Mouse (Mus musculus): ENCODE results near the gene Psmb6. TPM values are rescaled to one million over a fixed set of nuclear protein-coding genes. Genes with fewer than 3 reads are reported as not detected.

Gene Psmb6
- polyA plus RNA-seq (2014; fragmentation: Illumina TruSeq; extraction: RNeasy Lipid Tissue Mini Kit (QIAGEN cat#74804); ENCODE audit: low read depth, low replicate concordance): 26.5 TPM

GRCm38 (mm10) chr11:70525184-70525678, at the start of gene Psmb6:
Gene Psmb6 (plus strand): TSS chr11:70525367.

GRCm38 (mm10) chr11:70504970-70505369, 20.2 kb upstream of the Psmb6 start, which contains the start of gene Tm4sf5:
Gene Tm4sf5 (plus strand): TSS chr11:70505244.

GRCm38 (mm10) chr11:70514288-70514687, 10.9 kb upstream of the Psmb6 start, which contains the start of gene Vmo1:
Gene Vmo1 (minus strand): TSS chr11:70514616.

GRCm38 (mm10) chr11:70518923-70519322, 6.2 kb upstream of the Psmb6 start, which contains the start of gene Gltpd2:
Gene Gltpd2 (plus strand): TSS chr11:70519196.

GRCm38 (mm10) chr11:70532839-70533238, 7.7 kb downstream of the Psmb6 start, which contains the start of gene Gm40193:
Gene Gm40193 (minus strand): TSS chr11:70532939.

GRCm38 (mm10) chr11:70539877-70540587, 14.9 kb downstream of the Psmb6 start, which contains the start of gene Pld2:
Gene Pld2 (plus strand): TSS chr11:70540064.

GRCm38 (mm10) chr11:70562287-70562994, 37.3 kb downstream of the Psmb6 start, which contains the start of gene Mink1:
Gene Mink1 (plus strand): TSS chr11:70562881.

Other genes with a start within 250 kb of the Psmb6 start
- gene Alox12e, start 202.7 kb upstream of the Psmb6 start, polyA plus RNA-seq (2014; fragmentation: Illumina TruSeq; extraction: RNeasy Lipid Tissue Mini Kit (QIAGEN cat#74804); ENCODE audit: low read depth, low replicate concordance): not detected
- not detected for gene Alox15, start 173.3 kb upstream of the Psmb6 start, polyA plus RNA-seq (2014; fragmentation: Illumina TruSeq; extraction: RNeasy Lipid Tissue Mini Kit (QIAGEN cat#74804); ENCODE audit: low read depth, low replicate concordance)
- 1.6 TPM for gene Pelp1, start 115.3 kb upstream of the Psmb6 start, polyA plus RNA-seq (2014; fragmentation: Illumina TruSeq; extraction: RNeasy Lipid Tissue Mini Kit (QIAGEN cat#74804); ENCODE audit: low read depth, low replicate concordance)
- 1.6 TPM for gene Arrb2, start 92.7 kb upstream of the Psmb6 start, polyA plus RNA-seq (2014; fragmentation: Illumina TruSeq; extraction: RNeasy Lipid Tissue Mini Kit (QIAGEN cat#74804); ENCODE audit: low read depth, low replicate concordance)
- 4.3 TPM for gene Med11, start 73.4 kb upstream of the Psmb6 start, polyA plus RNA-seq (2014; fragmentation: Illumina TruSeq; extraction: RNeasy Lipid Tissue Mini Kit (QIAGEN cat#74804); ENCODE audit: low read depth, low replicate concordance)
- gene Zmynd15, start 65.9 kb upstream of the Psmb6 start, polyA plus RNA-seq (2014; fragmentation: Illumina TruSeq; extraction: RNeasy Lipid Tissue Mini Kit (QIAGEN cat#74804); ENCODE audit: low read depth, low replicate concordance): 0.82 TPM
- 4.2 TPM for gene Cxcl16, start 65.4 kb upstream of the Psmb6 start, polyA plus RNA-seq (2014; fragmentation: Illumina TruSeq; extraction: RNeasy Lipid Tissue Mini Kit (QIAGEN cat#74804); ENCODE audit: low read depth, low replicate concordance)
- gene Tm4sf5, start 20.1 kb upstream of the Psmb6 start, polyA plus RNA-seq (2014; fragmentation: Illumina TruSeq; extraction: RNeasy Lipid Tissue Mini Kit (QIAGEN cat#74804); ENCODE audit: low read depth, low replicate concordance): not detected
- 0.93 TPM for gene Vmo1, start 10.8 kb upstream of the Psmb6 start, polyA plus RNA-seq (2014; fragmentation: Illumina TruSeq; extraction: RNeasy Lipid Tissue Mini Kit (QIAGEN cat#74804); ENCODE audit: low read depth, low replicate concordance)
- 3.8 TPM for gene Gltpd2, start 6.2 kb upstream of the Psmb6 start, polyA plus RNA-seq (2014; fragmentation: Illumina TruSeq; extraction: RNeasy Lipid Tissue Mini Kit (QIAGEN cat#74804); ENCODE audit: low read depth, low replicate concordance)
- gene Gm40193, start 7.6 kb downstream of the Psmb6 start, polyA plus RNA-seq (2014; fragmentation: Illumina TruSeq; extraction: RNeasy Lipid Tissue Mini Kit (QIAGEN cat#74804); ENCODE audit: low read depth, low replicate concordance): not detected
- gene Pld2, start 14.7 kb downstream of the Psmb6 start, polyA plus RNA-seq (2014; fragmentation: Illumina TruSeq; extraction: RNeasy Lipid Tissue Mini Kit (QIAGEN cat#74804); ENCODE audit: low read depth, low replicate concordance): 1.1 TPM
- gene Mink1, start 37.5 kb downstream of the Psmb6 start, polyA plus RNA-seq (2014; fragmentation: Illumina TruSeq; extraction: RNeasy Lipid Tissue Mini Kit (QIAGEN cat#74804); ENCODE audit: low read depth, low replicate concordance): 3.7 TPM
- not detected for gene 4930544D05Rik, start 90.5 kb downstream of the Psmb6 start, polyA plus RNA-seq (2014; fragmentation: Illumina TruSeq; extraction: RNeasy Lipid Tissue Mini Kit (QIAGEN cat#74804); ENCODE audit: low read depth, low replicate concordance)
- gene Chrne, start 93.8 kb downstream of the Psmb6 start, polyA plus RNA-seq (2014; fragmentation: Illumina TruSeq; extraction: RNeasy Lipid Tissue Mini Kit (QIAGEN cat#74804); ENCODE audit: low read depth, low replicate concordance): not detected
- gene Gp1ba, start 113.8 kb downstream of the Psmb6 start, polyA plus RNA-seq (2014; fragmentation: Illumina TruSeq; extraction: RNeasy Lipid Tissue Mini Kit (QIAGEN cat#74804); ENCODE audit: low read depth, low replicate concordance): not detected
- gene Rnf167, start 121.9 kb downstream of the Psmb6 start, polyA plus RNA-seq (2014; fragmentation: Illumina TruSeq; extraction: RNeasy Lipid Tissue Mini Kit (QIAGEN cat#74804); ENCODE audit: low read depth, low replicate concordance): 21.5 TPM
- 29.8 TPM for gene Slc25a11, start 122.1 kb downstream of the Psmb6 start, polyA plus RNA-seq (2014; fragmentation: Illumina TruSeq; extraction: RNeasy Lipid Tissue Mini Kit (QIAGEN cat#74804); ENCODE audit: low read depth, low replicate concordance)
- gene Pfn1, start 129.3 kb downstream of the Psmb6 start, polyA plus RNA-seq (2014; fragmentation: Illumina TruSeq; extraction: RNeasy Lipid Tissue Mini Kit (QIAGEN cat#74804); ENCODE audit: low read depth, low replicate concordance): 88.5 TPM
- gene Eno3, start 131.8 kb downstream of the Psmb6 start, polyA plus RNA-seq (2014; fragmentation: Illumina TruSeq; extraction: RNeasy Lipid Tissue Mini Kit (QIAGEN cat#74804); ENCODE audit: low read depth, low replicate concordance): 0.37 TPM
- gene Spag7, start 144.0 kb downstream of the Psmb6 start, polyA plus RNA-seq (2014; fragmentation: Illumina TruSeq; extraction: RNeasy Lipid Tissue Mini Kit (QIAGEN cat#74804); ENCODE audit: low read depth, low replicate concordance): 18.3 TPM
- 0.74 TPM for gene Camta2, start 162.7 kb downstream of the Psmb6 start, polyA plus RNA-seq (2014; fragmentation: Illumina TruSeq; extraction: RNeasy Lipid Tissue Mini Kit (QIAGEN cat#74804); ENCODE audit: low read depth, low replicate concordance)
- 21.2 TPM for gene Inca1, start 174.8 kb downstream of the Psmb6 start, polyA plus RNA-seq (2014; fragmentation: Illumina TruSeq; extraction: RNeasy Lipid Tissue Mini Kit (QIAGEN cat#74804); ENCODE audit: low read depth, low replicate concordance)
- 16.3 TPM for gene Kif1c, start 175.2 kb downstream of the Psmb6 start, polyA plus RNA-seq (2014; fragmentation: Illumina TruSeq; extraction: RNeasy Lipid Tissue Mini Kit (QIAGEN cat#74804); ENCODE audit: low read depth, low replicate concordance)
- 1.7 TPM for gene Zfp3, start 238.8 kb downstream of the Psmb6 start, polyA plus RNA-seq (2014; fragmentation: Illumina TruSeq; extraction: RNeasy Lipid Tissue Mini Kit (QIAGEN cat#74804); ENCODE audit: low read depth, low replicate concordance)

Measured in liver, adult 10 weeks (tissue).